Mouse (Mus musculus): ENCODE data around the gene Gm13698.
A peak's percentile ranks its signal among the peaks of the same experiment; 100 is the strongest.
"Not testable (repeated sequence)": the region's sequence is repeated elsewhere in the genome, so short reads cannot be mapped to it uniquely, and the experiment has no call there.

Gm13698 gene

GRCm38 (mm10) chr2:83955393-83955792, at the start of gene Gm13698:
Gene Gm13698 (plus strand): TSS chr2:83955693.
- DNase-seq (ENCODE audit: low spot score), result not testable (repeated sequence)

GRCm38 (mm10) chr2:83929478-83930088, 25.9 kb upstream of the Gm13698 start:
- DNase-seq (ENCODE audit: low spot score), result no peak

- DNase-seq (ENCODE audit: low spot score), result peak; percentile 87
Observed at GRCm38 (mm10) chr2:83940931-83941361, 14.5 kb upstream of the Gm13698 start, which contains the start of gene Zswim2. Gene Zswim2 (minus strand): TSS chr2:83941228.

GRCm38 (mm10) chr2:83941378-83941777, 14.1 kb upstream of the Gm13698 start:
- DNase-seq (ENCODE audit: low spot score), result no peak

GRCm38 (mm10) chr2:83941792-83942191, 13.7 kb upstream of the Gm13698 start:
- DNase-seq (ENCODE audit: low spot score), result no peak

GRCm38 (mm10) chr2:83961203-83961602, 5.7 kb downstream of the Gm13698 start, which contains the start of gene Gm13693:
Gene Gm13693 (plus strand): TSS chr2:83961503.
- not testable (repeated sequence) for DNase-seq (ENCODE audit: low spot score)

GRCm38 (mm10) chr2:83967013-83967412, 11.5 kb downstream of the Gm13698 start, which contains the start of gene Gm13695:
Gene Gm13695 (plus strand): TSS chr2:83967313.
- DNase-seq (ENCODE audit: low spot score), result not testable (repeated sequence)

- DNase-seq (ENCODE audit: low spot score), result not testable (repeated sequence)
Observed at GRCm38 (mm10) chr2:83972823-83973222, 17.3 kb downstream of the Gm13698 start, which contains the start of gene Gm13696. Gene Gm13696 (plus strand): TSS chr2:83973123.

GRCm38 (mm10) chr2:83978633-83979032, 23.1 kb downstream of the Gm13698 start, which contains the start of gene Gm13694:
Gene Gm13694 (plus strand): TSS chr2:83978933.
- not testable (repeated sequence) for DNase-seq (ENCODE audit: low spot score)

GRCm38 (mm10) chr2:83984443-83984842, 28.9 kb downstream of the Gm13698 start, which contains the start of gene Gm13697:
Gene Gm13697 (plus strand): TSS chr2:83984743.
- DNase-seq (ENCODE audit: low spot score), result not testable (repeated sequence)

- not testable (repeated sequence) for DNase-seq (ENCODE audit: low spot score)
Observed at GRCm38 (mm10) chr2:83990253-83990652, 34.8 kb downstream of the Gm13698 start, which contains the start of gene Gm13691. Gene Gm13691 (plus strand): TSS chr2:83990553.

GRCm38 (mm10) chr2:83993639-83994255, 38.3 kb downstream of the Gm13698 start:
- not testable (repeated sequence) for DNase-seq (ENCODE audit: low spot score)

- DNase-seq (ENCODE audit: low spot score), result not testable (repeated sequence)
Observed at GRCm38 (mm10) chr2:83994526-83994925, 39.0 kb downstream of the Gm13698 start.
